Mouse (Mus musculus) bone marrow, adult 2 months (tissue): ENCODE results near the gene Ccl17.

Source experiments
- CTCF ChIP-seq: fragments of 200-500 bp; IDR thresholded peaks from 2 replicates; pipeline ENCODE4 v1.5.1; 2011; ENCODE audit warnings: low read length, control low read depth; ENCODE audit not compliant: control insufficient read depth, insufficient read depth
- POLR2A ChIP-seq: fragments of 200-500 bp; IDR thresholded peaks from 2 replicates; pipeline ENCODE4 v1.6.1; 2011; ENCODE audit warnings: low read depth, mild to moderate bottlenecking, control low read depth, low read length, borderline replicate concordance; ENCODE audit not compliant: control insufficient read depth

DNA sequence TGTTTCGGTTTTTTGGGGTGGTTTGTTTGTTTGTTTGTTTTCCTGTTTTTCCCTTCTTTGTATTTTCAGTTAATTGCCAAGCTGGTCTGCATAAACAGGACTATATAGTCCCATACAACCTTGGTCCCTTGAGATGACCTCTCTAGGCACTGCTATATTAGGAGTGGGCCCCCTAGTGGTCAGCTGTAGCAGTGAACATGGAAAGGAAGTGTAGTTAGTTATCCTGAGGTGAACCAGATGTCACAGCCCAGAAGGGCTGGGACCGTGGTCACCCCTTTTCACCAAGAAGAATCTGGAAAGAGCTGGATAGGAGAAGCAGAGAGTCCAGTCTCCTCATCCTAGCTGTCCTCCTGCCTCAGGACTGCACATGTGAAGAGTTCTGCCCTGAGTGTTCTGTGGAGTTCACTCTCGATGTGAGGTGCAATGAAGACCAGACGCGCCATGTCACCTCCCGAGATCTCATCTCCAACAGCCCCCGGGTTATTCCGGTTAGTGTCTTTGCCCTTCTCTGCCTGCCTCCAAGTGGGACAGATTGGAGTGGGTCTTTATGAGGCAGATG, 51.2 kb downstream of the Ccl17 start:
- peak; percentile 43; the same call in 1 of the 2 replicates for TF ChIP-seq CTCF
- no peak for TF ChIP-seq POLR2A
